Mouse (Mus musculus): Measurements from ENCODE around the gene Zfp639.

DNA sequence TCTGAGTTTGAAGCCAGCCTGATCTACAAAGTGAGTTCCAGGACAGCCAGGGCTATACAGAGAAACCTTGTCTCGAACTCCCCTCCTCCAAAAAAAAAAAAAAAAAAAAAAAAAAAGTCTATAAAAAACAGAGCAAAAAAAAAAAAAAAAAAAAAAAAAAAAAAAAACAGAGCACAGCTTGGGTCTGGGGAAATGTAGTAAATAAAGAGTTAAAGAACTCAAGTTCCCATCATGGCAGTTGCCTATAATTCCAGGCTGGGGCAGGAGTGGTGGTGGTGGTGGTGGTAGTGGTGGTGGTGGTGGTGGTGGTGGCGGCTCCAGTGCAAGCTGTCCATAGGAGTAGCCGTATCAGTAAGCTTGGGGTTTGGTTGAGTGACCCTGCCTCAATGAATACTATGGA is 27.0 kb upstream of the Zfp639 start:
- TF ChIP-seq CTCF (IDR thresholded peaks at IDR 0.05; ENCODE audit: low read depth) (no peak), EP300 (optimal IDR thresholded peaks at IDR 0.05) (no peak)

Measured in stomach, postnatal 0 days (tissue).